Mouse (Mus musculus) kidney, adult 2 months (tissue): Measurements from ENCODE around the gene Serpinf1.

Experiments
- CTCF ChIP-seq: fragments of 200-500 bp; conservative IDR thresholded peaks from 2 replicates; pipeline ENCODE4 v1.5.1; 2011; ENCODE audit warnings: low read depth, mild to moderate bottlenecking, control low read depth, low read length, moderate library complexity, mixed read lengths; ENCODE audit not compliant: insufficient read depth, insufficient read length
- POLR2A ChIP-seq: fragments of 200-500 bp; IDR thresholded peaks from one replicate; pipeline ENCODE4 v1.6.1; 2011; ENCODE audit warnings: low read depth, low read length, control low read depth

DNA sequence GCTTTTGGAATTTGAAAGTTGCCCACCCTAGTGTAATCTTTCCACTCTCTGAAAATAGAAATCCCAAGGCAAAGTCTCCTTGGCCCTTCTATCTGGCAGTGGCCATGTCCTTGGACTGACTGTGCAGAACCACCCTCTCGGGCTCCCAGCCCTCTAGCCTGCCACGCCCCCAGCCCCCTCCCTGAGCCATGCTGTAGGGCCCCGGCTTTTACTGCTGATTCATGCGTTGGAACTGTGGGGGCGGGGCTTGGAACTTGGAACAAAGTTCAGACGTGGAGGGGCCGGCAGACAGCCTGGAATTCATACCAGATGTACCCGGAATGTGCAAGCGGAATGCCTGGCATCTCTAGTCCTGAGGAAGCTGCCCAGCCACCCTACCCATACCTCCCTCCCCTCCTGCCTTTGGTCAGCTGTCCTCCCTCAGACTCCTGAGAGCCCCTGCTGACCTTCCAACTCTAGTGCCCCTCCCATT, 40.4 kb upstream of the Serpinf1 start:
- TF ChIP-seq CTCF, result no peak
- TF ChIP-seq POLR2A, result no peak
